In the genomic region with DNA sequence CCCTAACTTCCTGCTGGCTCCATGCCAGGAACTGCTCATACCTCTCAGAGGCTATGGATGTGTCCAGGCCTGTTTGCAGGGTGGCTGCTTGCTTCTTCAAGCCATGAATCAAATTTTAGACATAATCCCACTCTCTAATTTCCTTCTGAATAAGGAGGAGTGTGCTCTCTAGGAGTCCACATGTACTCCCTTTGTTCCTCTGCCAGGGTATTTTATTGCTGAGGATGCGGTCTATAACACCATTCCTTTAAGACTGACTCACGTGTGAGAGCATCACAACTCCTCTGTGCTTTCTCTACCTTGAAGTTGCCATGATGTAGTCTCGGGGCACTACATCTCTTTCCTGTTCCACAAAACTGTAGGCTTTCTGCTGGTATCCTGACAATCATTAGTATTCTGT, we compare ENCODE assay signal across 16 mouse cellular contexts.
"Had no signal": no experiment of that assay in that cellular context is flagged by ENCODE, and none has a peak within 500 bp of the region (broad histone marks: within the 10 kb centered on the region; RNA-seq: fewer than 3 reads in every experiment).

No protein-coding gene starts in this region.

- H3K4me2 ChIP-seq: kidney, embryonic 15.5 days; liver, embryonic 13.5 days; midbrain, embryonic 11.5 days had no signal

- DNase-seq: kidney, adult 18-20 months; kidney, postnatal 14 days; layer of hippocampus, adult 9-11 months; liver, embryonic 13.5 days; lung, adult 2 months; lung, postnatal 36 days; midbrain, embryonic 14.5 days; thymus, adult 18-20 months; thymus, postnatal 36 days had no signal

- ATAC-seq: inflammation-experienced regulatory T-cells, adult 6 months; intestine, embryonic 16.5 days; lung, postnatal 0 days had no signal

- H3K4me1 ChIP-seq: kidney, embryonic 15.5 days; liver, embryonic 13.5 days had no signal

- H3K4me3 ChIP-seq: kidney, embryonic 15.5 days; layer of hippocampus, adult 2 months; left cerebral cortex, adult 2 months; liver, embryonic 13.5 days had no signal

- H3K9me3 ChIP-seq: kidney, embryonic 15.5 days; liver, embryonic 13.5 days had no signal

- H3K27me3 ChIP-seq: kidney, embryonic 15.5 days; liver, embryonic 13.5 days had no signal

- H3K36me3 ChIP-seq: kidney, embryonic 15.5 days; liver, embryonic 13.5 days had no signal

- H3K9ac ChIP-seq: kidney, embryonic 15.5 days; liver, embryonic 13.5 days had no signal

- H3K27ac ChIP-seq: kidney, embryonic 15.5 days; layer of hippocampus, adult 2 months; left cerebral cortex, adult 2 months; liver, embryonic 13.5 days had no signal
